In genomic region chr4:123076928-123077327, GRCm38 (mm10) we compare ENCODE assay signal across 29 mouse cellular contexts. TPM values are rescaled to one million over a fixed set of nuclear protein-coding genes. Genes with fewer than 3 reads are reported as not detected.
DNase-seq lines count a peak whose midpoint lies in the region; ATAC-seq and TF ChIP-seq lines count a peak whose summit lies in the region.
"Had no signal": no experiment of that assay in that cellular context is flagged by ENCODE, and none has a peak within 500 bp of the region (broad histone marks: within the 10 kb centered on the region; RNA-seq: fewer than 3 reads in every experiment).

No protein-coding gene starts in this region.

- no peak overlapping the region for H3K4me3 ChIP-seq in kidney, adult 2 months (ENCODE audit: insufficient read depth, low read depth, low read length)
- H3K4me3 ChIP-seq in kidney, embryonic 16.5 days (ENCODE audit: low read length): no peak overlapping the region
- no peak overlapping the region for H3K4me3 ChIP-seq in stomach, postnatal 0 days (ENCODE audit: low read depth, low read length)
- H3K4me3 ChIP-seq: embryonic facial prominence, embryonic 12.5 days; embryonic facial prominence, embryonic 15.5 days; heart, embryonic 12.5 days; heart, embryonic 15.5 days; hindbrain, embryonic 15.5 days had no signal

- peak; percentile 82 for ATAC-seq in kidney, embryonic 16.5 days (ENCODE audit: low FRiP score, low TSS enrichment)
- no peak for ATAC-seq in stomach, postnatal 0 days (ENCODE audit: low FRiP score, low TSS enrichment)
- ATAC-seq: forebrain, embryonic 14.5 days; forebrain, postnatal 0 days; Patski had no signal

- no peak for TF ChIP-seq EP300 in stomach, postnatal 0 days (optimal IDR thresholded peaks at IDR 0.05)

- DNase-seq in kidney, adult 2 months: peak; percentile 19
- DNase-seq in kidney, adult 18-20 months: no peak
- DNase-seq in kidney, adult 9 months: no peak
- peak; percentile 4 to 27 for DNase-seq in kidney, postnatal 36 days
- peak; percentile 31 for DNase-seq in stomach, postnatal 0 days (ENCODE audit: low spot score)
- no peak for DNase-seq in thymus, postnatal 25 days
- DNase-seq in lung, postnatal 25 days (ENCODE audit: low spot score): no peak
- DNase-seq: adrenal gland, postnatal 10 days; adrenal gland, postnatal 36 days; B cell, adult 2 months; cerebellum, adult 18-20 months; cerebellum, adult 9-10 months; cerebellum, postnatal 14 days; forebrain, postnatal 0 days; gastrocnemius, postnatal 25 days; heart, adult 18-20 months; heart, postnatal 10 days; heart, postnatal 36 days had no signal

- no peak for TF ChIP-seq POLR2A in kidney, adult 2 months (IDR thresholded peaks at IDR 0.05; ENCODE audit: low read depth, low read length)

- H3K27me3 ChIP-seq in kidney, adult 2 months (replicated peaks; ENCODE audit: control insufficient read depth, insufficient read depth, low read length): no peaks in the 10 kb centered on the region
- no peaks in the 10 kb centered on the region for H3K27me3 ChIP-seq in kidney, embryonic 16.5 days (ENCODE audit: insufficient read depth, low read length)
- no peaks in the 10 kb centered on the region for H3K27me3 ChIP-seq in stomach, postnatal 0 days (ENCODE audit: control insufficient read depth, insufficient read depth, low read length)
- H3K27me3 ChIP-seq: embryonic facial prominence, embryonic 12.5 days; embryonic facial prominence, embryonic 15.5 days; hindbrain, embryonic 15.5 days had no signal

- H3K36me3 ChIP-seq in kidney, adult 2 months (ENCODE audit: control insufficient read depth, insufficient read depth, low read length): no peaks in the 10 kb centered on the region
- no peaks in the 10 kb centered on the region for H3K36me3 ChIP-seq in kidney, embryonic 16.5 days (ENCODE audit: insufficient read depth, low read length)
- no peaks in the 10 kb centered on the region for H3K36me3 ChIP-seq in stomach, postnatal 0 days (ENCODE audit: control insufficient read depth, insufficient read depth, low read length)
- H3K36me3 ChIP-seq: embryonic facial prominence, embryonic 12.5 days; embryonic facial prominence, embryonic 15.5 days; G1E; heart, embryonic 12.5 days; heart, embryonic 15.5 days; hindbrain, embryonic 15.5 days had no signal

- H3K9ac ChIP-seq in kidney, embryonic 16.5 days (replicated peaks; ENCODE audit: low read length): no peak overlapping the region
- no peak overlapping the region for H3K9ac ChIP-seq in stomach, postnatal 0 days (ENCODE audit: low read length)
- H3K9ac ChIP-seq: embryonic facial prominence, embryonic 12.5 days; embryonic facial prominence, embryonic 15.5 days; forebrain, postnatal 0 days; heart, embryonic 12.5 days; heart, embryonic 15.5 days; hindbrain, embryonic 15.5 days had no signal

- peaks cover 4% of the 10 kb centered on the region; the same call in 1 of the 2 replicates for H3K9me3 ChIP-seq in kidney, embryonic 16.5 days (ENCODE audit: low read length)
- no peaks in the 10 kb centered on the region for H3K9me3 ChIP-seq in stomach, postnatal 0 days (ENCODE audit: control insufficient read depth, low read length)
- H3K9me3 ChIP-seq: embryonic facial prominence, embryonic 12.5 days; embryonic facial prominence, embryonic 15.5 days; G1E; heart, embryonic 15.5 days; hindbrain, embryonic 15.5 days had no signal

- 31% methylated on average over 8 of the region's 8 CpGs for WGBS in kidney, adult 2 months
- WGBS in kidney, embryonic 16.5 days: 28% methylated on average over 8 of the region's 8 CpGs
- 38% methylated on average over 8 of the region's 8 CpGs for WGBS in stomach, postnatal 0 days

- no peaks in the 10 kb centered on the region for H3K4me1 ChIP-seq in kidney, adult 2 months (ENCODE audit: control insufficient read depth, insufficient read depth, low read length)
- H3K4me1 ChIP-seq in kidney, embryonic 16.5 days (ENCODE audit: insufficient read depth, low read length): peaks cover 5% of the 10 kb centered on the region
- H3K4me1 ChIP-seq in stomach, postnatal 0 days (replicated peaks; ENCODE audit: control insufficient read depth, insufficient read depth): no peaks in the 10 kb centered on the region
- H3K4me1 ChIP-seq: embryonic facial prominence, embryonic 12.5 days; embryonic facial prominence, embryonic 15.5 days; heart, embryonic 15.5 days; hindbrain, embryonic 15.5 days had no signal

- no peak overlapping the region for H3K4me2 ChIP-seq in kidney, embryonic 16.5 days (replicated peaks; ENCODE audit: low read depth, low read length)
- no peak overlapping the region for H3K4me2 ChIP-seq in stomach, postnatal 0 days (replicated peaks; ENCODE audit: low read depth)
- H3K4me2 ChIP-seq: embryonic facial prominence, embryonic 12.5 days; embryonic facial prominence, embryonic 15.5 days; heart, embryonic 12.5 days; heart, embryonic 15.5 days; hindbrain, embryonic 15.5 days had no signal

- no peak overlapping the region for H3K27ac ChIP-seq in kidney, adult 2 months (ENCODE audit: insufficient read depth, low read depth, low read length)
- peak overlapping the region; percentile 87 for H3K27ac ChIP-seq in kidney, embryonic 16.5 days (ENCODE audit: low read length)
- no peak overlapping the region; the same call in 1 of the 2 replicates for H3K27ac ChIP-seq in stomach, postnatal 0 days (replicated peaks)
- H3K27ac ChIP-seq: embryonic facial prominence, embryonic 12.5 days; embryonic facial prominence, embryonic 15.5 days; heart, embryonic 15.5 days; hindbrain, embryonic 15.5 days had no signal

- TF ChIP-seq CTCF in kidney, adult 2 months (conservative IDR thresholded peaks at IDR 0.05; ENCODE audit: insufficient read depth, insufficient read length, low read depth, low read length): no peak
- TF ChIP-seq CTCF in stomach, postnatal 0 days (IDR thresholded peaks at IDR 0.05; ENCODE audit: low read depth): no peak

RNA-seq across cellular contexts. Expression of gene Bmp8b, which starts 28.0 kb away (rescaled TPM):
- polyA plus RNA-seq in kidney, adult 2 months (2012; rRNA removed): 0.03 and 0.14 TPM in 2 replicates
- polyA plus RNA-seq in kidney, embryonic 16.5 days (2015; fragmentation: Nextera tagmentation; extraction: Ambion mirVana): 0.17 and 0.26 TPM in 2 replicates
- polyA plus RNA-seq in stomach, postnatal 0 days (2015; fragmentation: Nextera tagmentation; extraction: Ambion mirVana): 0.21 and 0.25 TPM in 2 replicates
- polyA plus RNA-seq: G1E; hindbrain, embryonic 11.5 days had no signal

RNA-seq across cellular contexts. Expression of gene Oxct2b, which starts 39.1 kb away (rescaled TPM):
- polyA plus RNA-seq in kidney, adult 2 months (2012; rRNA removed): 0.11 TPM in 1 of 2 replicates, not detected in the other
- polyA plus RNA-seq in kidney, embryonic 16.5 days (2015; fragmentation: Nextera tagmentation; extraction: Ambion mirVana): 0.12 TPM in 1 of 2 replicates, not detected in the other
- not detected in 2 replicates for polyA plus RNA-seq in stomach, postnatal 0 days (2015; fragmentation: Nextera tagmentation; extraction: Ambion mirVana)
- polyA plus RNA-seq: forebrain, embryonic 11.5 days; heart, embryonic 12.5 days; heart, embryonic 15.5 days; Patski had no signal

Comparison
In these comparisons a context has a peak if more than half of its experiments do, and no peak if none do; other contexts are left out.
1. DNase-seq: peak in kidney, adult 2 months (single experiment), kidney, postnatal 36 days (2 of 2) and stomach, postnatal 0 days (single experiment); none in kidney, adult 18-20 months (single experiment), kidney, adult 9 months (single experiment), thymus, postnatal 25 days (single experiment) and lung, postnatal 25 days (single experiment).